Mouse (Mus musculus): Measurements from ENCODE around the gene Vapb. TPM values are rescaled to one million over a fixed set of nuclear protein-coding genes. Genes with fewer than 3 reads are reported as not detected.

Gene Vapb
- total RNA-seq, 2 experiments from 2014 or later: 117 to 122 TPM

GRCm38 (mm10) chr2:173789945-173790804, 52.9 kb downstream of the Vapb start:
- peak in 1 of 2 experiments; percentile 57 for DNase-seq (ENCODE audit: low spot score in 2 of 2)

- DNase-seq (ENCODE audit: low spot score in 2 of 2): no peak
Observed at GRCm38 (mm10) chr2:173791904-173792757, 54.8 kb downstream of the Vapb start.

- DNase-seq (ENCODE audit: low spot score in 2 of 2): no peak
Observed at GRCm38 (mm10) chr2:173794018-173794417, 56.7 kb downstream of the Vapb start.

- DNase-seq (ENCODE audit: low spot score in 2 of 2): no peak
Observed at GRCm38 (mm10) chr2:173794531-173795510, 57.5 kb downstream of the Vapb start.

GRCm38 (mm10) chr2:173795801-173796673, 58.7 kb downstream of the Vapb start:
- no peak for DNase-seq (ENCODE audit: low spot score in 2 of 2)

- no peak for DNase-seq (ENCODE audit: low spot score in 2 of 2)
Observed at GRCm38 (mm10) chr2:173796674-173796963, 59.3 kb downstream of the Vapb start.

- no peak for DNase-seq (ENCODE audit: low spot score in 2 of 2)
Observed at GRCm38 (mm10) chr2:173799513-173799912, 62.2 kb downstream of the Vapb start.

- no peak for DNase-seq (ENCODE audit: low spot score in 2 of 2)
Observed at GRCm38 (mm10) chr2:173800566-173800965, 63.3 kb downstream of the Vapb start.

- DNase-seq (ENCODE audit: low spot score in 2 of 2): peak; percentile 53 to 76
Observed at GRCm38 (mm10) chr2:173801405-173801876, 64.1 kb downstream of the Vapb start.

- DNase-seq (ENCODE audit: low spot score in 2 of 2): no peak
Observed at GRCm38 (mm10) chr2:173802176-173802575, 64.9 kb downstream of the Vapb start.

GRCm38 (mm10) chr2:173802956-173803355, 65.6 kb downstream of the Vapb start:
- DNase-seq (ENCODE audit: low spot score in 2 of 2): no peak

- no peak for DNase-seq (ENCODE audit: low spot score in 2 of 2)
Observed at GRCm38 (mm10) chr2:173803827-173804226, 66.5 kb downstream of the Vapb start.

- DNase-seq (ENCODE audit: low spot score in 2 of 2): no peak
Observed at GRCm38 (mm10) chr2:173806621-173807020, 69.3 kb downstream of the Vapb start.

GRCm38 (mm10) chr2:173808942-173809341, 71.6 kb downstream of the Vapb start:
- DNase-seq (ENCODE audit: low spot score in 2 of 2): no peak

- peak; percentile 37 to 76 for DNase-seq (ENCODE audit: low spot score in 2 of 2)
Observed at GRCm38 (mm10) chr2:173810036-173810850, 72.9 kb downstream of the Vapb start.

- DNase-seq (ENCODE audit: low spot score in 2 of 2): no peak
Observed at GRCm38 (mm10) chr2:173810851-173811130, 73.5 kb downstream of the Vapb start.

- no peak for DNase-seq (ENCODE audit: low spot score in 2 of 2)
Observed at GRCm38 (mm10) chr2:173811850-173812249, 74.5 kb downstream of the Vapb start.

- DNase-seq (ENCODE audit: low spot score in 2 of 2): no peak
Observed at GRCm38 (mm10) chr2:173813071-173813470, 75.8 kb downstream of the Vapb start.

- no peak for DNase-seq (ENCODE audit: low spot score in 2 of 2)
Observed at GRCm38 (mm10) chr2:173826287-173826686, 89.0 kb downstream of the Vapb start.

Measured in gastrocnemius, postnatal 4 days (tissue).